Mouse (Mus musculus) granulocyte monocyte progenitor cell, adult 5-6 weeks (primary cell): ENCODE data around the gene Cldn19. TPM values are rescaled to one million over a fixed set of nuclear protein-coding genes. Genes with fewer than 3 reads are reported as not detected.

Experiments used
- ATAC-seq: replicated peaks from 2 replicates; pipeline ENCODE4 v1.8.0; 2016; ENCODE audit warnings: mild to moderate bottlenecking, moderate TSS enrichment, inconsistent platforms; ENCODE audit not compliant: poor library complexity, severe bottlenecking
- total RNA-seq, 2 experiments: library from RNA; stranded (forward) in 1 of 2; stranded (reverse) in 1 of 2; fragments of 200-712, 200-1000 nt in 1 of 2; fragments of >200 nt in 1 of 2; fragmentation: Nextera tagmentation in 1 of 2; gene quantifications; 2 replicates each; pipeline ENCODE4 v1.2.3; 2014 to 2017

Cldn19 gene
- total RNA-seq, 2 experiments from 2014 or later = not detected

DNA sequence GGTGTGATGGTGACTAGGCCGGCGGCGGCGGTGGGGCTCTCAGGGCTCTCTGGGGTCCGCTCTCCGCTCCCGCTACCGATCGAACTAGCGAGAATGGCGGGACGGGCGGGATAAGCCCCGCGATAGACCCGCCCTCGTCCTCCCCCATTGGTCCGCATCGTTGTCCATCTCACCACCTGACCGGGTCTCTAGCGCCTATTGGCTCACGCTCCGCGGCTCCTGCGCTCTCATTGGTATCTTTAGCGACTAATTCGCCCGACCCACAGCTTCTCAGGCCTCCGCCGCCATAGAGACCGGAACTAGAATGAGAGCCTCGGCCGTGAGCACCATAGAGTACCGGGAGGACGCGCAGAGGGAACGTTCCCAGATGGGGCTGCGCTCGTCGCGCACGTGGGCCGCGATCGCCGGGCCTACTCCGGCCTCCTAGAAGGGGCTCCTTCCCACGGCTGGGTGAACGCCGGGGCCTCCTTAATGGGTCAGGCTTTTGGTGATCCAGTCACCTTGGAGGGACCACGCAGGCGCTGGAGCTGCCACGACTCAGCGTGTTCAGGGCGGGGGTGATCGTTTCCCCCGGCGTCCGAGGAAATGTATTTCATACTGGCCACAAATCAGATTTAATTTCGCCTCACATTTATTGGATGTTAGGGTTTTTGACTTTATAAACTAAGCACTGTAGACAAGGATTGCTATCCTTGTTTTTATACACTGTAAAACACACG, 39.4 kb downstream of the Cldn19 start, which contains the start of gene Ybx1:
Gene Ybx1, minus strand, starts transcription at position 190 of the 719 bp plus-strand sequence.
- peak; percentile 94 for ATAC-seq

DNA sequence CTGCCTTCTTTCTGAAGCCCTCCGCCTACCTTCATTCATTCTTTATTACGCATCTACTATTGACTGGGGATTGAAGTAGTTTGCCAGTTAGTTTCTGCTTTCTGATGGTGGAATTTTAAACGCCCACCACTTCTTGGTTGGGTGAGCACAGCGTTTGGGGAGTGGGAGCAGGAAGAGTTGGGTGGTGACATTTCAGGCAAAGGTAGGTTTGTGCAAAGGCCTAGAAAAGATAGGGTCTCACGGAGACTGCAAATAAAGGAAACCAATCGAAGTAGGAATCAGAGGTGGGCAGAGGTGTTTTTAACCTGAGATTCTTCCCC, 39.9 kb downstream of the Cldn19 start:
- no peak for ATAC-seq

DNA sequence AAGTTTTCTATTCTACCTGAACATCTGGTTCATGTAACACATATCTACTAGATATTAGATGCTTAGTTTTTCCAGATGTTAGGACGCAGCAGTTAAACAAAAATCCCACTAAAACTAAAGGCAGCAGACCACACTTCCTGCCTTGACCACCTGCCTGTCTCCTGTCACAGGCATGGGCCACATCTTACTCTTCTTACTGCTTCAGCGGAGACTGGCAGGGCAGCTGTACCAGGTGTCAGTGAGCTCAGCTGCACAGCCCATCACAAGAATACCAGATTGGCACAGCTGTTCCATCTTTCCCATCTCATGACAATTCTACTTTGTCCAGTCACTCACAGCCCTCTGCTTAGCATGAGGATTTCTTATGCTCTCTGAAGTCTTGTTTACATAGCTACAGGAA, 42.1 kb downstream of the Cldn19 start:
- ATAC-seq = no peak

DNA sequence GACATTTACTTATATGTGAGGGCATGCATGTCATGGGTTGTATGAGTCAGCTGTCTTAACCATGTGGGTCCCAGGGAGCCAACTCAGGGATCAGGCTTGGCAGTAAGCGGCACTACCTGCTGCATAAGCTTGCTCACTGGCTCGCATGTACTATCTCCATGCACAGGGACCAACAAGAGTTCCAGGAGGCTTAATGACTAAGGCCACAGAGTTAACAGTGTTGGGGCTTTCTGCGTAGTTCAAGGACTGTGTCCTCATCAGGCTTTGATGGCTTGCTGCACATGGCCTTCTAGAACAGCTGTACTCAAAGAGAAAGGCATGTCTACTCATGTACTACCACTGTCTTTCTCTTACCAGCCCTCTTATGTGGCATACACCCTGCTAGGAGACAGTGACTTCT, 45.5 kb downstream of the Cldn19 start:
- ATAC-seq = no peak

DNA sequence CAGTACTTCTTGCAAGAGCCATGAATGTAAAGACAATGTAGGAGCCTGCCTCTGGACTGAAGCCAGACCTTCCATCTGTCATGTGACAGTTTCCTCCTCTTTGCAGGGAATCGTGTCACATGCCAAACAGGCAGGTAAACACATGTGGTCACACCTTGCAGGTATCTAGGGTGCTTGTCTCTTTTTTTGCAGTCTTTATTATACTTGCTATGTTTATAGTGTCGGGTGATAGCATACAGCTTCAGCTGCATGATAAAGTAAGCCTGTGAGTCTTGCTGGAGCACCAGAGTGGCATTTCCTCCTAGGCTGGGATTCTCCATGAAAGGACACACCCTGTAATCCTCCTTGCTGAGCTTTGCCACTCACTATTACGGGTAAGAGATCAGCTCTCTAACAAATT, 46.6 kb downstream of the Cldn19 start:
- no peak for ATAC-seq

DNA sequence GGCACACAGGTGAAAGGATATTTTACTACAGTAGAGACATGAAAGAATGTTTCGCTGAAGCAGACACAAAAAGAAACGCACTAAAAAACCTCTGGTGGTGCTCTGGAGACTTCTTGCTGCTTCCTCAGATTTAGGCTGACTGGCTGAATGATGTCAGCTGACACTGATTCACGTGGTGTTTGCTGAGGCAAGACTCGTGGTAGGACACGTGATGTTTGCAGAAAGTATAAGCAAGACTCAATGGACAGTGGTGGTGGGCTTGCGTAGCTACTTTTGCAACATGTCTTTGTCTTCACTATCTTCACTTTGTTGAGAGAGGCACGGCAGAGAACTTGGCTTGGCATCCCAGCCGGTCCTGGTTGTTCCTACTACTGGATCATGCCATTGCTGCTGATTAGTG, 48.1 kb downstream of the Cldn19 start:
- no peak for ATAC-seq

DNA sequence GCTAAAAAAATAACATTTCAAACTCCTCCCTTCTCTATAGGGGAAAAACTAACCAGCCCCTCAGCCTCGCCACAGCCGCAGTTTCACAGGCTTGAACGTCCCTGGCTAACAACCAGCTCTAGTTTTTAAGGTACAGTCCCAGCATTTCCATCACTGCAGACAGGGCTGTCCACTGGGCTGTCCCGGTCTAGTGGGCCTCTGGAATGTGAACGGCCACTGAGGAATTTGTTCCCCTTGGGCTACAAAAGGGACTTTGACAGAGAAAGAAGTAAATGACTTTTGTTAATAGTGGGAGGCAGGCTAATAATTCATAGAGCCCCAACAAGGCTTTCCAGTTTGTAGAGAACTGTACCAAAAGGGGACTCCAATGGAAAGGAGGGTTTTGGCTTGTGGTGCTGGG, 50.2 kb downstream of the Cldn19 start:
- ATAC-seq = no peak

Other genes with a start within 250 kb of the Cldn19 start
- gene Slc2a1, start 146.7 kb upstream of the Cldn19 start, total RNA-seq (2014; fragmentation: Nextera tagmentation) = 9.0 and 10.2 TPM in 2 replicates
- gene Slc2a1, start 146.7 kb upstream of the Cldn19 start, total RNA-seq (2017) = 6.5 and 12.4 TPM in 2 replicates
- gene Zfp691, start 81.2 kb upstream of the Cldn19 start, total RNA-seq (2014; fragmentation: Nextera tagmentation) = 1.3 and 2.4 TPM in 2 replicates
- gene Zfp691, start 81.2 kb upstream of the Cldn19 start, total RNA-seq (2017) = 2.4 and 4.5 TPM in 2 replicates
- 0.36 and 0.52 TPM in 2 replicates for gene Ermap, start 65.4 kb upstream of the Cldn19 start, total RNA-seq (2014; fragmentation: Nextera tagmentation)
- gene Ermap, start 65.4 kb upstream of the Cldn19 start, total RNA-seq (2017) = 0.26 and 2.4 TPM in 2 replicates
- 15.7 and 54.8 TPM in 2 replicates for gene Svbp, start 60.1 kb upstream of the Cldn19 start, total RNA-seq (2014; fragmentation: Nextera tagmentation)
- 23.4 and 125 TPM in 2 replicates for gene Svbp, start 60.1 kb upstream of the Cldn19 start, total RNA-seq (2017)
- gene Tmem269, start 37.2 kb upstream of the Cldn19 start, total RNA-seq (2014; fragmentation: Nextera tagmentation) = not detected in 2 replicates
- gene Tmem269, start 37.2 kb upstream of the Cldn19 start, total RNA-seq (2017) = not detected in 2 replicates
- gene AU022252, start 22.7 kb upstream of the Cldn19 start, total RNA-seq (2014; fragmentation: Nextera tagmentation) = 5.3 and 11.2 TPM in 2 replicates
- gene AU022252, start 22.7 kb upstream of the Cldn19 start, total RNA-seq (2017) = 9.3 and 23.6 TPM in 2 replicates
- 14.0 and 14.7 TPM in 2 replicates for gene P3h1, start 22.5 kb upstream of the Cldn19 start, total RNA-seq (2014; fragmentation: Nextera tagmentation)
- gene P3h1, start 22.5 kb upstream of the Cldn19 start, total RNA-seq (2017) = 14.7 and 15.9 TPM in 2 replicates
- 1,162 and 1,300 TPM in 2 replicates for gene Ybx1, start 39.2 kb downstream of the Cldn19 start, total RNA-seq (2014; fragmentation: Nextera tagmentation)
- gene Ybx1, start 39.2 kb downstream of the Cldn19 start, total RNA-seq (2017) = 1,625 and 1,634 TPM in 2 replicates
- 107 and 136 TPM in 2 replicates for gene Ppih, start 65.1 kb downstream of the Cldn19 start, total RNA-seq (2014; fragmentation: Nextera tagmentation)
- gene Ppih, start 65.1 kb downstream of the Cldn19 start, total RNA-seq (2017) = 163 and 172 TPM in 2 replicates
- not detected in 2 replicates for gene Ccdc30, start 160.1 kb downstream of the Cldn19 start, total RNA-seq (2014; fragmentation: Nextera tagmentation)
- not detected in 2 replicates for gene Ccdc30, start 160.1 kb downstream of the Cldn19 start, total RNA-seq (2017)
- gene Ppcs, start 167.0 kb downstream of the Cldn19 start, total RNA-seq (2014; fragmentation: Nextera tagmentation) = 11.5 and 17.4 TPM in 2 replicates
- 13.3 and 18.0 TPM in 2 replicates for gene Ppcs, start 167.0 kb downstream of the Cldn19 start, total RNA-seq (2017)
- gene Zmynd12, start 167.4 kb downstream of the Cldn19 start, total RNA-seq (2014; fragmentation: Nextera tagmentation) = not detected in 2 replicates
- not detected in 2 replicates for gene Zmynd12, start 167.4 kb downstream of the Cldn19 start, total RNA-seq (2017)
- gene Rimkla, start 237.2 kb downstream of the Cldn19 start, total RNA-seq (2014; fragmentation: Nextera tagmentation) = not detected in 2 replicates
- gene Rimkla, start 237.2 kb downstream of the Cldn19 start, total RNA-seq (2017) = 0.10 TPM in 1 of 2 replicates, not detected in the other